In genomic region chr19:53408398-53408797, GRCm38 (mm10) we compare ENCODE assay signal across 1 mouse cellular context.
A peak's percentile ranks its signal among the peaks of the same experiment; 100 is the strongest.
TF ChIP-seq lines count a peak whose summit lies in the region.

No protein-coding gene starts in this region.

TF ChIP-seq in CH12.LX, 34 proteins besides CTCF, POLR2A, EP300 and RAD21 (continued from another document):
- TF ChIP-seq NRF1 (IDR thresholded peaks at IDR 0.05; ENCODE audit: low read depth, low read length) (no peak; the same call in 1 of the 2 replicates), ZC3H11A (IDR thresholded peaks at IDR 0.05; ENCODE audit: low read depth, low read length) (no peak), MEF2A (IDR thresholded peaks at IDR 0.05; ENCODE audit: borderline replicate concordance, low read depth, low read length) (no peak), HCFC1 (IDR thresholded peaks at IDR 0.05; ENCODE audit: low read depth, low read length) (no peak), JUN (IDR thresholded peaks at IDR 0.05; ENCODE audit: insufficient read depth, low read depth, low read length) (peak; percentile 67), TCF12 (IDR thresholded peaks at IDR 0.05; ENCODE audit: low read depth, low read length) (no peak; the same call in 1 of the 2 replicates), GABPA (IDR thresholded peaks at IDR 0.05; ENCODE audit: insufficient replicate concordance, low read depth, low read length) (no peak), CHD1 (IDR thresholded peaks at IDR 0.05; ENCODE audit: low read depth, low read length) (no peak), BHLHE40 (IDR thresholded peaks at IDR 0.05; ENCODE audit: low read depth, low read length) (peak; percentile 85), JUND (conservative IDR thresholded peaks at IDR 0.05; ENCODE audit: low read depth, low read length) (peak; percentile 52), SMC3 (IDR thresholded peaks at IDR 0.05; ENCODE audit: low read depth, low read length) (no peak), MAX (IDR thresholded peaks at IDR 0.05; ENCODE audit: low read length) (peak; percentile 52; the same call in 1 of the 2 replicates), UBTF (IDR thresholded peaks at IDR 0.05; ENCODE audit: low read depth, low read length) (no peak), ZMIZ1 (IDR thresholded peaks at IDR 0.05; ENCODE audit: low read depth, low read length) (no peak)
